Mouse (Mus musculus) layer of hippocampus, postnatal 25 days (tissue): Measurements from ENCODE around the gene Cux1. TPM values are rescaled to one million over a fixed set of nuclear protein-coding genes. Genes with fewer than 3 reads are reported as not detected.

Source experiments
- DNase-seq, 2 experiments: peaks; one replicate each; pipeline ENCODE4 v3.0.0; 2022; ENCODE audit warnings: mixed read lengths in 2 of 2, low spot score in 1 of 2; ENCODE audit errors: extremely low spot score in 1 of 2
- total RNA-seq, 2 experiments: library from RNA; stranded (reverse); gene quantifications; 2 replicates each; pipeline ENCODE4 v1.2.3; 2021

Gene Cux1
- total RNA-seq, 2 experiments from 2014 or later: 36.6 to 37.1 TPM

DNA sequence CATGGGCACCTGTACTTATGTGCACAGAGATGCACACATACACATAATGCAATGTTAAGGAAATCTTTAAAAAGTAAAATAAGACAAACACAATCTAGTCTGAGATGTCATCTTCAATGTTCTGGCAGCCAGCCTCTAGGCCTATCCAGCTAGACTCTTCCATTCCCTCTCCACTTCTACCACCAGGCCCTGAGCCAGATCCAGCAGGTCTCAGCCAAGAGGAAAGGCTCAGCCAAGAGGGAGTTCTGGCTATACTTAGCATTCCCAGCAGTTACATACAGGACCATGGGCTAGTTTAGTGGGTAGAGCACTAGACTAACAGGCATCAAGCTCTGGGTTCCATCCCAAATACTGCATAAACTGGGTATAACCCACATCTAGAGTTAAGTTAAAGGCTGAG is 26.3 kb downstream of the Cux1 start:
- peak in 1 of 2 experiments; percentile 16 for DNase-seq

GRCm38 (mm10) chr5:136540055-136540838 is 27.0 kb downstream of the Cux1 start:
- DNase-seq: no peak

- DNase-seq: no peak
Observed at GRCm38 (mm10) chr5:136536753-136537152, 30.5 kb downstream of the Cux1 start.

DNA sequence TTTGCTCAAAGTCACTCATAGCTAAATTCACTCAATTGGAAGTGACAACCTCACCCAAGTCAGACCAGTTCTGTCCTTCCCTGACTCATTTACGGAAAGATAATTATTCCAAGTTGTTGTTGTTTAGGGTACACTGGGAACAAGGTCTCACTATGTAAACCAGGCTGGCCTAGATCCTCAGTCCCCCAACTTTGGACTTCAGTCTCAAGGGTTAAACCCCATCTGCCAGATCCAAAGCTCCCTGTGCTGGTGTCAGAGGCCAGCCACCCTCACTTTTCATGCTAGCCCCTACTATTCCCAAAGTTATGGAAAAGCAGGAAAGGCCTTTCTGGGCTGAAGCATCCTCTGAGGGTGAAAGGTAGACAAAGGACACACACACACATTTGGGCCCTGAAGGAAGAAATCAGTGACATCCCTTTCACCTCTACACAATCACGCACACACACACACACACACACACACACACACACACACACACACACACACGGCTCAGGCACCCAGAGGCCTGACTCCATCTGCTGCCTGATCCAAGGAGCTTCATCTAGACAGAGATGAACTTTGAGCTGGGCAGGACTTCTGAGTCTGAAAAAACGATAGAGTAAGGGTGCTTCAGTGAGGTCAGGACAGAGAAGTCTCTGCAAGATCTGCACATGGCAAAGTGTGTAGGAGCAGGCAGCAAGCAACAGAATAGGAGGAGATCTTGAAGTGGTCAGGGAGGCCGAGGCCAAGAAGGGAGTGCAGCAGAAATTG is 31.1 kb downstream of the Cux1 start:
- DNase-seq: no peak

DNA sequence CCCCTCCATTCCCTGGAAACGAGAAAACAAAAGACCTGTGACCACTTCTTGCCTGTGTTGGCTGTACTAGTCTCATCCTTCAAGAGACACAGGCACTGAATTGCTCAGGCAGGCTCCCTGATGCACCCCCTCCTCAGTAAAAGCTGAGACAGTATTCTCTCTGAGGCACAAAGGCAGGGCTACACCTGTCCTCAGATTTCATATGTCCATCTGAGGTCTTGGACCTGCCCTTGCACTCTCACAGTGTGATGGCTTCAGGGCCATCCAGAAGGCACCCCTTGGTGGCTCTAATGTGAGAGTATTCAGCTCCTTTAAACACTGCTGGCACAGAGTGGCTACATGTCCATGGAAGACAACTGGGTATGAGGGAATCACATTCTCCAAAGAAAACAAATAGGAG is 32.1 kb downstream of the Cux1 start:
- DNase-seq: no peak

GRCm38 (mm10) chr5:136533371-136534276 is 33.7 kb downstream of the Cux1 start:
- no peak for DNase-seq

- DNase-seq: no peak
Observed at GRCm38 (mm10) chr5:136531674-136532365, 35.5 kb downstream of the Cux1 start.

GRCm38 (mm10) chr5:136530931-136531330 is 36.4 kb downstream of the Cux1 start:
- no peak for DNase-seq

DNA sequence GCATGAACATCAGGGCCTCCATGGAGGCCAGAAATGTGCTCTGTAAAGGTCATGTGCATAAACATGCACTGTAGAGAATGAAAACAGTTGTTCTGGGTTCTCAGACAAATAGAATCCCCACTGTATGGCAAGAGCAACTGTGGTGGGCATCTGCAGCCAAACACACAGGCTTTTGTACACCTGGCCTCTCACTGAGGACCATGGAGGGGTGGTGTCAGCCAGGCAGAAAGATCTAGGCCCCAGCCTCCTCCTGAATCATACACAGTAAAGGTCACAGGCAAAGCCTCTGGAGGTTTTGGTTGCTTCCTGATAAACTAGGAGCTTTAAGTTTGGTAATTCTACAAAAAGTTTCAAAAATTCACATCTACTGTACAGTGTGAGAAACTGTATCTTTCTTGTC is 38.1 kb downstream of the Cux1 start:
- DNase-seq: no peak

- DNase-seq: no peak
Observed at GRCm38 (mm10) chr5:136527871-136528270, 39.4 kb downstream of the Cux1 start.

GRCm38 (mm10) chr5:136526545-136526909 is 40.8 kb downstream of the Cux1 start:
- no peak for DNase-seq

GRCm38 (mm10) chr5:136525896-136526544 is 41.3 kb downstream of the Cux1 start:
- DNase-seq: no peak

DNA sequence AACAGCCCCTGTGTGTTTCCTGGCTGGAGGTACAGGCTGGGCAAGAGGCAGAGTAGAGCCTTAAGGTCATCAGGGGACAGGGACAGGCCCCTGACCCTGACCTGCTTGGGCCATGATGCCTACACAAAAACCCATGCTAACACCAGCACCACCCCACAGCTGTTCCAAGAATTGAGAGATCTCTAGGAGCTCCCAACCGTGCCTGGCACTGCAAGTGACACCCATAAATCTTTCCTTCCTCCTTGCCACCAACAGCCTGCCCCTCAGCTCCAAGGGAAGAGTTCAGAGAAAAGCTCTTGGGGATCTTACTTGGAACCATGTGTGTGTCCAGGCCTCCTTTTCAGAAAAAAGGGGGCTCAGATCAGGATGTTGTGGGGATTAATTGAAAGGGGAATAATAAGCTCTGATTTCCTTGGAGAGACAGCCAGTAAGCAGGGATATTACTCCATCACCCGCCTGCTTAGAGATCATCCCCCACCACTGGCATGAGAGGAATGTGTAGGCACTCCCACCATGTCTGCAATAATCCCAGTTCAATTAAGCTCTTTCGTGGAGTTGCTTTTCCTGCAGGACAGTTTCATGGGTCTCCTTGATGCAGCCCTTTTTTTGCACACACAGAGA is 44.3 kb downstream of the Cux1 start:
- no peak for DNase-seq

DNA sequence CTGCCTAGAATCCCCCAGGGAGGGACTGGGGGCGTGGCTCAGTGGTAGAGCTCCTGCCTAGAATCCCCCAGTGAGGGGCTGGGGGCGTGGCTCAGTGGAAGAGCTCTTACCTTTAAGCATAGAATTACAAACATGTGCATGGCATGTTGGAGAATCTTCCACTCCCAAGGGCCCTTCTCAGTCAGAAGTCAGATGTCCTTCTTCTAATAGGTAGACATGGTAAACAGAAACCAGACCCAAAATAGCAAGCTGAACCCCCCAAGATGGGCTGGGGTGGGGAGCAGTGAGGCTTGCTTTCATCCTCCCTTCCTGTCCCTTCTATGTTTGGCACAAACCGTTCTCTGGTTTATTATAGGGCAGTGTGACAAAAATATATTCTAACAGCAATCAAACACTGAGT is 45.6 kb downstream of the Cux1 start:
- DNase-seq: no peak

GRCm38 (mm10) chr5:136518648-136519437 is 48.4 kb downstream of the Cux1 start:
- DNase-seq: no peak

GRCm38 (mm10) chr5:136517510-136517909 is 49.8 kb downstream of the Cux1 start:
- no peak for DNase-seq

DNA sequence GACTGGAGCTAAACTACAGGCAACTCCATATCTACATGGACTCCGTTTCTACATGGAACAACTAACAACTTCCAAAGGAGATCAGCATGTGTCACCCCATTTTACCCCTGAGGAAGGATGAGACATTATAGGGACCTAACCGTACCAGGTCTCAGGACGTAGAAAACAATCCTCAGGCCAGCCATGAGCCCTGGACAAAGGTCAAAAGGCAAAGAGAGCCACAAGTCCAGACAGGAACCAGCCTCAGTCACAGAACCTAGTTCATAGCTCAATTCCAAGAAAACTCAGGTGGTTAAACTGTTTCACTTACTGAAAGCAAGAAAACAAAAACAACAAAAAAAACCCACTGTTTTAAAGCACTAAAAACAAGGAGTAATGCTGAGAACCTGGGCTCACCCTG is 50.7 kb downstream of the Cux1 start:
- no peak for DNase-seq

GRCm38 (mm10) chr5:136514049-136514677 is 53.1 kb downstream of the Cux1 start:
- no peak for DNase-seq
